Mouse (Mus musculus) Patski (cell line): ENCODE measurements around the gene Psma5. TPM values are rescaled to one million over a fixed set of nuclear protein-coding genes. Genes with fewer than 3 reads are reported as not detected.

Experiments
- ATAC-seq: fragments of 100-300 bp; one replicate; pipeline ENCODE4 v1.8.0; 2021
- CTCF ChIA-PET: fragments of 350-600 bp; sonication (Branson Sonifier 250); formaldehyde crosslinking; loops from one replicate; lab custom pipeline; 2022; ENCODE audit warnings: inconsistent platforms; lab: Charles Lee
- POLR2A ChIA-PET: fragments of 350-600 bp; sonication (Branson Sonifier 250); formaldehyde crosslinking; loops from one replicate; lab custom pipeline; 2022; ENCODE audit warnings: antibody characterized with exemption, inconsistent platforms; lab: Charles Lee
- DNase-seq: peaks from one replicate; pipeline ENCODE4 v3.0.0-alpha.2; 2011; ENCODE audit warnings: low read depth, low spot score
- H3K27me3 ChIP-seq: fragments of 371-371 bp; one replicate; pipeline ENCODE4 v1.5.1; 2021
- CTCF ChIP-seq: fragments of 100-300 bp; IDR thresholded peaks from one replicate; pipeline ENCODE4 v1.5.1; 2021
- in situ Hi-C: fragments of 300-500 bp; cut with MboI; formaldehyde crosslinking; loops from 3 replicates; pipeline ENCODE4 v1.11.1; 2018; ENCODE audit warnings: low pct_unique_long_range_greater_than_20kb, mixed read lengths
- polyA plus RNA-seq: library from polyadenylated mRNA; unstranded; gene quantifications from one replicate; pipeline ENCODE4 v1.2.3, GENCODE M21; 2021

Psma5 gene
- polyA plus RNA-seq, 1 experiment from 2014 or later: 239 TPM

GRCm38 (mm10) chr3:108291036-108291799 lies 34.5 kb downstream of the Psma5 start:
- in situ Hi-C loops: no loop called here
- POLR2A ChIA-PET: interaction anchor here (0.5 kb wide), 1 partner anchor 11 kb away, joined by 3 read pairs; no protein-coding TSS in a partner anchor
- DNase-seq (no peak), ATAC-seq (no peak)
- CTCF ChIA-PET: interaction anchor here (0.7 to 4.4 kb wide), 5 partner anchors 9 to 313 kb away, joined by 3 to 19 read pairs (median 4); partner anchors contain the start of gene Psma5
- no peak for TF ChIP-seq CTCF
- H3K27me3 ChIP-seq: no peaks in the 10 kb centered on the region

GRCm38 (mm10) chr3:108294398-108294797 lies 37.7 kb downstream of the Psma5 start:
- in situ Hi-C loops: no loop called here
- TF ChIP-seq CTCF: no peak
- no peaks in the 10 kb centered on the region for H3K27me3 ChIP-seq
- DNase-seq (peak; percentile 68), ATAC-seq (peak; percentile 81)
- POLR2A ChIA-PET: interaction anchor here (0.8 to 1.5 kb wide), 3 partner anchors 10 to 29 kb away, joined by 3 to 4 read pairs (median 3); partner anchors contain the start of gene Sort1
- CTCF ChIA-PET: interaction anchor here (0.8 to 2.8 kb wide), 8 partner anchors 12 to 94 kb away, joined by 3 to 14 read pairs (median 3); no protein-coding TSS in a partner anchor

GRCm38 (mm10) chr3:108295379-108296219 lies 38.9 kb downstream of the Psma5 start:
- ATAC-seq (no peak), DNase-seq (no peak)
- no peaks in the 10 kb centered on the region for H3K27me3 ChIP-seq
- CTCF ChIA-PET: interaction anchor here (1.1 to 2.8 kb wide), 9 partner anchors 10 to 92 kb away, joined by 3 to 14 read pairs (median 4); no protein-coding TSS in a partner anchor
- POLR2A ChIA-PET: interaction anchor here (0.8 to 1.5 kb wide), 3 partner anchors 11 to 28 kb away, joined by 3 to 4 read pairs (median 3); partner anchors contain the start of gene Sort1
- in situ Hi-C loops: no loop called here
- TF ChIP-seq CTCF: no peak

- CTCF ChIA-PET: interaction anchor here (1.1 to 2.8 kb wide), 6 partner anchors 10 to 93 kb away, joined by 3 to 14 read pairs (median 4); no protein-coding TSS in a partner anchor
- POLR2A ChIA-PET: interaction anchor here (1.2 kb wide), 1 partner anchor 12 kb away, joined by 3 read pairs; no protein-coding TSS in a partner anchor
- ATAC-seq: peak; percentile 49
- in situ Hi-C loops: no loop called here
- peak; percentile 41 for DNase-seq
- no peaks in the 10 kb centered on the region for H3K27me3 ChIP-seq
- no peak for TF ChIP-seq CTCF
Observed at GRCm38 (mm10) chr3:108296220-108297049, 39.7 kb downstream of the Psma5 start.

GRCm38 (mm10) chr3:108297050-108297419 lies 40.3 kb downstream of the Psma5 start:
- CTCF ChIA-PET: interaction anchor here (1.1 to 2.8 kb wide), 5 partner anchors 9 to 92 kb away, joined by 3 to 14 read pairs (median 5); no protein-coding TSS in a partner anchor
- DNase-seq: no peak
- TF ChIP-seq CTCF: no peak
- POLR2A ChIA-PET: no interaction called here
- in situ Hi-C loops: no loop called here
- ATAC-seq: no peak
- no peaks in the 10 kb centered on the region for H3K27me3 ChIP-seq

GRCm38 (mm10) chr3:108297603-108298553 lies 41.2 kb downstream of the Psma5 start:
- H3K27me3 ChIP-seq: no peaks in the 10 kb centered on the region
- CTCF ChIA-PET: interaction anchor here (1.2 kb wide), 1 partner anchor 12 kb away, joined by 3 read pairs; no protein-coding TSS in a partner anchor
- in situ Hi-C loops: no loop called here
- DNase-seq (no peak), ATAC-seq (no peak)
- TF ChIP-seq CTCF: no peak
- POLR2A ChIA-PET: interaction anchor here (0.5 kb wide), 1 partner anchor 28 kb away, joined by 9 read pairs; no protein-coding TSS in a partner anchor

GRCm38 (mm10) chr3:108300455-108301030 lies 43.8 kb downstream of the Psma5 start:
- in situ Hi-C loops: no loop called here
- H3K27me3 ChIP-seq: no peaks in the 10 kb centered on the region
- ATAC-seq (no peak), DNase-seq (no peak)
- ChIA-PET CTCF (interaction anchor here (1.1 to 2.8 kb wide), 2 partner anchors 11 to 66 kb away, joined by 3 to 15 read pairs; no protein-coding TSS in a partner anchor), POLR2A (interaction anchor here (0.6 kb wide), 1 partner anchor 331 kb away, joined by 4 read pairs; no protein-coding TSS in a partner anchor)
- TF ChIP-seq CTCF: no peak

- in situ Hi-C loops: no loop called here
- POLR2A ChIA-PET: interaction anchor here (1.3 kb wide), 1 partner anchor 20 kb away, joined by 4 read pairs; the partner anchor contains the start of gene Sort1
- no peak for DNase-seq
- no peak for ATAC-seq
- CTCF ChIA-PET: interaction anchor here (0.7 to 3.3 kb wide), 2 partner anchors 21 to 85 kb away, joined by 3 to 9 read pairs; no protein-coding TSS in a partner anchor
- no peaks in the 10 kb centered on the region for H3K27me3 ChIP-seq
- no peak for TF ChIP-seq CTCF
Observed at GRCm38 (mm10) chr3:108303683-108304082, 47.0 kb downstream of the Psma5 start.
